Mouse (Mus musculus): ENCODE results near the gene Dus2. TPM values are rescaled to one million over a fixed set of nuclear protein-coding genes. Genes with fewer than 3 reads are reported as not detected.

Gene Dus2
- polyA plus RNA-seq, 2 experiments, result 8.7 to 10.5 TPM

DNA sequence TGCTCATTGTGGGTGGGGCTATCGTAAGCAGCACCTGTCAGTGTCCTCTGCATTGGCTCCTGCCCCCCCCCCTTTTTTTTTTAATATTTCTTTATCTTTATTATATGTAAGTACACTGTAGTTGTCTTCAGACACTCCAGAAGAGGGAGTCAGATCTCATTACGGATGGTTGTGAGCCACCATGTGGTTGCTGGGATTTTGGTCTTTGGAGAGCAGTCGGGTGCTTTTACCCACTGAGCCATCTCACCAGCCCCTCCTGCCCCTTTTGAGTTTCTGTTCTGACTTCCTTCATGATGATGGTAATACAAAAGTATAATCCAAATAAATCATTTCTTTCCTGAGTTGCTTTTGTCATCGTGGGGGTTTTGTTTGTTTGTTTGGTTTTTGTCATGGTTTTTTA, 111.2 kb downstream of the Dus2 start:
- H3K9me3 ChIP-seq (ENCODE audit: control insufficient read depth, low read length), result no peaks in the 10 kb centered on the region
- no peaks in the 10 kb centered on the region for H3K27me3 ChIP-seq (ENCODE audit: control insufficient read depth, insufficient read depth, low read length)
- WGBS (ENCODE audit: insufficient replicate concordance), result 82% methylated on average over 4 of the region's 4 CpGs

More for the DNA sequence above, 111.2 kb downstream of the Dus2 start:
- H3K4me3 ChIP-seq (ENCODE audit: insufficient read depth in 1 of 2, low read depth in 2 of 2, low read length in 2 of 2), result no peak overlapping the region
- TF ChIP-seq CTCF (IDR thresholded peaks at IDR 0.05; ENCODE audit: low read depth), result no peak
- no peak for TF ChIP-seq EP300 (IDR thresholded peaks at IDR 0.05; ENCODE audit: low read depth)
- H3K4me1 ChIP-seq (replicated peaks; ENCODE audit: control insufficient read depth in 2 of 2, insufficient read depth in 2 of 2, low read length in 1 of 2), result no peaks in the 10 kb centered on the region
- H3K9ac ChIP-seq (replicated peaks), result no peak overlapping the region
- peaks cover 17% of the 10 kb centered on the region for H3K36me3 ChIP-seq (replicated peaks; ENCODE audit: control insufficient read depth, insufficient read depth, low read depth)
- no peak for DNase-seq (ENCODE audit: low read depth in 3 of 3, low spot score in 3 of 3)
- H3K27ac ChIP-seq, result no peak overlapping the region
- no peak overlapping the region for H3K4me2 ChIP-seq (ENCODE audit: low read depth)
- no peak for ATAC-seq (ENCODE audit: insufficient read depth)

Small RNAs within 50 kb of the gene (microRNA-seq; reads per million reads assigned to microRNA genes)
- not detected for gene Mir7074

Other genes starting within 250 kb of the Dus2 start
- 0.84 and 0.93 TPM in 2 replicates for gene Gfod2, start 232.7 kb upstream of the Dus2 start, polyA plus RNA-seq (2012; rRNA removed)
- gene Gfod2, start 232.7 kb upstream of the Dus2 start, polyA plus RNA-seq (2014; fragmentation: Nextera tagmentation; extraction: Ambion mirVana), result 1.1 and 1.8 TPM in 2 replicates
- 57.2 and 60.6 TPM in 2 replicates for gene Ranbp10, start 164.0 kb upstream of the Dus2 start, polyA plus RNA-seq (2012; rRNA removed)
- gene Ranbp10, start 164.0 kb upstream of the Dus2 start, polyA plus RNA-seq (2014; fragmentation: Nextera tagmentation; extraction: Ambion mirVana), result 37.0 and 42.0 TPM in 2 replicates
- gene Tsnaxip1, start 163.6 kb upstream of the Dus2 start, polyA plus RNA-seq (2012; rRNA removed), result 0.04 and 0.06 TPM in 2 replicates
- 0.06 TPM in 1 of 2 replicates, not detected in the other for gene Tsnaxip1, start 163.6 kb upstream of the Dus2 start, polyA plus RNA-seq (2014; fragmentation: Nextera tagmentation; extraction: Ambion mirVana)
- 24.6 and 25.4 TPM in 2 replicates for gene Cenpt, start 138.1 kb upstream of the Dus2 start, polyA plus RNA-seq (2012; rRNA removed)
- gene Cenpt, start 138.1 kb upstream of the Dus2 start, polyA plus RNA-seq (2014; fragmentation: Nextera tagmentation; extraction: Ambion mirVana), result 15.0 and 18.2 TPM in 2 replicates
- gene Thap11, start 136.2 kb upstream of the Dus2 start, polyA plus RNA-seq (2012; rRNA removed), result 26.2 TPM in 2 replicates
- 25.5 and 29.5 TPM in 2 replicates for gene Thap11, start 136.2 kb upstream of the Dus2 start, polyA plus RNA-seq (2014; fragmentation: Nextera tagmentation; extraction: Ambion mirVana)
- gene Nutf2, start 130.8 kb upstream of the Dus2 start, polyA plus RNA-seq (2012; rRNA removed), result 40.5 and 83.2 TPM in 2 replicates
- gene Nutf2, start 130.8 kb upstream of the Dus2 start, polyA plus RNA-seq (2014; fragmentation: Nextera tagmentation; extraction: Ambion mirVana), result 139 TPM in 2 replicates
- 17.5 and 21.6 TPM in 2 replicates for gene Edc4, start 110.5 kb upstream of the Dus2 start, polyA plus RNA-seq (2012; rRNA removed)
- 9.9 and 10.7 TPM in 2 replicates for gene Edc4, start 110.5 kb upstream of the Dus2 start, polyA plus RNA-seq (2014; fragmentation: Nextera tagmentation; extraction: Ambion mirVana)
- gene Nrn1l, start 97.8 kb upstream of the Dus2 start, polyA plus RNA-seq (2012; rRNA removed), result 0.22 and 0.42 TPM in 2 replicates
- gene Nrn1l, start 97.8 kb upstream of the Dus2 start, polyA plus RNA-seq (2014; fragmentation: Nextera tagmentation; extraction: Ambion mirVana), result not detected in 2 replicates
- gene Pskh1, start 90.9 kb upstream of the Dus2 start, polyA plus RNA-seq (2012; rRNA removed), result 9.8 and 12.3 TPM in 2 replicates
- 6.2 and 8.0 TPM in 2 replicates for gene Pskh1, start 90.9 kb upstream of the Dus2 start, polyA plus RNA-seq (2014; fragmentation: Nextera tagmentation; extraction: Ambion mirVana)
- gene Ctrl, start 57.5 kb upstream of the Dus2 start, polyA plus RNA-seq (2012; rRNA removed), result 1.0 and 1.1 TPM in 2 replicates
- 0.27 and 0.39 TPM in 2 replicates for gene Ctrl, start 57.5 kb upstream of the Dus2 start, polyA plus RNA-seq (2014; fragmentation: Nextera tagmentation; extraction: Ambion mirVana)
- 49.8 and 51.8 TPM in 2 replicates for gene Psmb10, start 52.9 kb upstream of the Dus2 start, polyA plus RNA-seq (2012; rRNA removed)
- gene Psmb10, start 52.9 kb upstream of the Dus2 start, polyA plus RNA-seq (2014; fragmentation: Nextera tagmentation; extraction: Ambion mirVana), result 61.5 and 68.5 TPM in 2 replicates
- 40.2 and 41.2 TPM in 2 replicates for gene Lcat, start 48.0 kb upstream of the Dus2 start, polyA plus RNA-seq (2012; rRNA removed)
- gene Lcat, start 48.0 kb upstream of the Dus2 start, polyA plus RNA-seq (2014; fragmentation: Nextera tagmentation; extraction: Ambion mirVana), result 47.0 and 50.7 TPM in 2 replicates
- gene Slc12a4, start 25.2 kb upstream of the Dus2 start, polyA plus RNA-seq (2012; rRNA removed), result 8.3 and 11.1 TPM in 2 replicates
- gene Slc12a4, start 25.2 kb upstream of the Dus2 start, polyA plus RNA-seq (2014; fragmentation: Nextera tagmentation; extraction: Ambion mirVana), result 6.9 and 8.9 TPM in 2 replicates
- not detected in 2 replicates for gene Dpep3, start 11.9 kb upstream of the Dus2 start, polyA plus RNA-seq (2012; rRNA removed)
- not detected in 2 replicates for gene Dpep3, start 11.9 kb upstream of the Dus2 start, polyA plus RNA-seq (2014; fragmentation: Nextera tagmentation; extraction: Ambion mirVana)
- not detected in 2 replicates for gene Dpep2nb, start 14.6 kb downstream of the Dus2 start, polyA plus RNA-seq (2012; rRNA removed)
- gene Dpep2nb, start 14.6 kb downstream of the Dus2 start, polyA plus RNA-seq (2014; fragmentation: Nextera tagmentation; extraction: Ambion mirVana), result not detected in 2 replicates
- gene Ddx28, start 20.5 kb downstream of the Dus2 start, polyA plus RNA-seq (2012; rRNA removed), result 6.6 and 6.8 TPM in 2 replicates
- gene Ddx28, start 20.5 kb downstream of the Dus2 start, polyA plus RNA-seq (2014; fragmentation: Nextera tagmentation; extraction: Ambion mirVana), result 9.1 and 9.4 TPM in 2 replicates
- 10.2 TPM in 2 replicates for gene Nfatc3, start 67.5 kb downstream of the Dus2 start, polyA plus RNA-seq (2012; rRNA removed)
- gene Nfatc3, start 67.5 kb downstream of the Dus2 start, polyA plus RNA-seq (2014; fragmentation: Nextera tagmentation; extraction: Ambion mirVana), result 2.6 and 2.7 TPM in 2 replicates
- gene Esrp2, start 145.6 kb downstream of the Dus2 start, polyA plus RNA-seq (2012; rRNA removed), result 6.7 and 7.7 TPM in 2 replicates
- gene Esrp2, start 145.6 kb downstream of the Dus2 start, polyA plus RNA-seq (2014; fragmentation: Nextera tagmentation; extraction: Ambion mirVana), result 6.6 and 7.0 TPM in 2 replicates
- 2.8 and 2.9 TPM in 2 replicates for gene Pla2g15, start 159.1 kb downstream of the Dus2 start, polyA plus RNA-seq (2012; rRNA removed)
- 2.5 TPM in 2 replicates for gene Pla2g15, start 159.1 kb downstream of the Dus2 start, polyA plus RNA-seq (2014; fragmentation: Nextera tagmentation; extraction: Ambion mirVana)
- 3.8 TPM in 2 replicates for gene Slc7a6, start 177.5 kb downstream of the Dus2 start, polyA plus RNA-seq (2012; rRNA removed)
- 8.2 and 10.2 TPM in 2 replicates for gene Slc7a6, start 177.5 kb downstream of the Dus2 start, polyA plus RNA-seq (2014; fragmentation: Nextera tagmentation; extraction: Ambion mirVana)
- gene Slc7a6os, start 219.6 kb downstream of the Dus2 start, polyA plus RNA-seq (2012; rRNA removed), result 10.6 and 13.3 TPM in 2 replicates
- 8.9 and 10.2 TPM in 2 replicates for gene Slc7a6os, start 219.6 kb downstream of the Dus2 start, polyA plus RNA-seq (2014; fragmentation: Nextera tagmentation; extraction: Ambion mirVana)
- gene Prmt7, start 219.6 kb downstream of the Dus2 start, polyA plus RNA-seq (2012; rRNA removed), result 10.2 and 11.1 TPM in 2 replicates
- 19.1 and 21.2 TPM in 2 replicates for gene Prmt7, start 219.6 kb downstream of the Dus2 start, polyA plus RNA-seq (2014; fragmentation: Nextera tagmentation; extraction: Ambion mirVana)

Measured in liver, embryonic 14.5 days (tissue).